Mouse (Mus musculus) lung, postnatal 0 days (tissue): ENCODE data around the gene Slc37a1. TPM values are rescaled to one million over a fixed set of nuclear protein-coding genes. Genes with fewer than 3 reads are reported as not detected.

Experiments
- ATAC-seq: fragments of 200-750 bp; cut with Nextera tagmentation; 2 replicates; pipeline ENCODE4 v1.8.0; 2017; ENCODE audit warnings: moderate library complexity
- DNase-seq: peaks from one replicate; pipeline ENCODE4 v3.0.0-alpha.2; 2016; ENCODE audit warnings: low spot score
- H3K27ac ChIP-seq: fragments of 300-500 bp; sonication (generic); 2 replicates; pipeline ENCODE4 v1.5.1; 2014; ENCODE audit warnings: antibody characterized with exemption, mild to moderate bottlenecking, low read length, mixed read lengths
- H3K27me3 ChIP-seq: fragments of 300-500 bp; sonication (generic); replicated peaks from 2 replicates; pipeline ENCODE4 v1.6.1; 2014; ENCODE audit warnings: low read length, mixed read lengths; ENCODE audit not compliant: insufficient read depth
- H3K36me3 ChIP-seq: fragments of 300-500 bp; sonication (generic); 2 replicates; pipeline ENCODE4 v1.6.1; 2014; ENCODE audit warnings: low read length, mixed read lengths; ENCODE audit not compliant: insufficient read depth
- H3K4me1 ChIP-seq: fragments of 300-500 bp; sonication (generic); 2 replicates; pipeline ENCODE4 v1.6.1; 2014; ENCODE audit warnings: antibody characterized with exemption, low read depth, low read length, mixed read lengths; ENCODE audit not compliant: insufficient read depth
- H3K4me2 ChIP-seq: fragments of 300-500 bp; sonication (generic); replicated peaks from 2 replicates; pipeline ENCODE4 v1.6.1; 2014; ENCODE audit warnings: low read depth, mild to moderate bottlenecking, low read length, moderate library complexity, mixed read lengths
- H3K4me3 ChIP-seq: fragments of 300-500 bp; sonication (generic); 2 replicates; pipeline ENCODE4 v1.5.1; 2014; ENCODE audit warnings: low read depth, low read length
- H3K9ac ChIP-seq: fragments of 300-500 bp; sonication (generic); replicated peaks from 2 replicates; pipeline ENCODE4 v1.6.1; 2014; ENCODE audit warnings: low read depth, mild to moderate bottlenecking
- H3K9me3 ChIP-seq: fragments of 300-500 bp; sonication (generic); 2 replicates; pipeline ENCODE4 v1.6.1; 2016; ENCODE audit warnings: low read length, mixed read lengths
- CTCF ChIP-seq: IDR thresholded peaks from 2 replicates; pipeline ENCODE4 v1.5.1; 2016; ENCODE audit warnings: antibody characterized with exemption, mild to moderate bottlenecking
- EP300 ChIP-seq: IDR thresholded peaks from 2 replicates; pipeline ENCODE4 v1.6.1; 2016; ENCODE audit warnings: antibody characterized with exemption, mild to moderate bottlenecking, control low read depth
- WGBS: fragments of 180-500 bp; shearing (Covaris S2); extraction: QIAGEN DNeasy Blood & Tissue Kit; methylation state at CpG from one replicate; pipeline ENCODE4 v1.1.7; 2014; 5-methylcytosine and 5-hydroxymethylcytosine counted together
- polyA plus RNA-seq: library from polyadenylated mRNA; unstranded; fragments of >200 nt; fragmentation: Nextera tagmentation; extraction: Ambion mirVana; gene quantifications from 2 replicates; pipeline ENCODE4 v1.2.1, GENCODE M21; 2015

The Slc37a1 gene
- polyA plus RNA-seq, 1 experiment from 2014 or later: 33.9 TPM

- H3K9me3 ChIP-seq: no peaks in the 10 kb centered on the region
- WGBS: 72% methylated on average over 6 of the region's 6 CpGs
- H3K36me3 ChIP-seq: no peaks in the 10 kb centered on the region
- TF ChIP-seq CTCF (no peak), EP300 (no peak)
- H3K27ac ChIP-seq: no peak overlapping the region
- no peak overlapping the region for H3K9ac ChIP-seq
- H3K4me3 ChIP-seq: no peak overlapping the region
- DNase-seq (no peak), ATAC-seq (no peak)
- H3K4me1 ChIP-seq: no peaks in the 10 kb centered on the region
- H3K27me3 ChIP-seq: no peaks in the 10 kb centered on the region
- no peak overlapping the region for H3K4me2 ChIP-seq
These were observed 25.2 kb upstream of the Slc37a1 start for GRCm38 (mm10) chr17:31261352-31261751.

GRCm38 (mm10) chr17:31262715-31263114 is 23.9 kb upstream of the Slc37a1 start:
- TF ChIP-seq EP300 (no peak), CTCF (no peak)
- ATAC-seq (no peak), DNase-seq (no peak)
- Histone ChIP-seq H3K27me3 (no peaks in the 10 kb centered on the region), H3K36me3 (no peaks in the 10 kb centered on the region), H3K9ac (no peak overlapping the region), H3K27ac (no peak overlapping the region), H3K9me3 (no peaks in the 10 kb centered on the region), H3K4me3 (no peak overlapping the region), H3K4me1 (no peaks in the 10 kb centered on the region), H3K4me2 (no peak overlapping the region)
- 57% methylated on average over 5 of the region's 5 CpGs for WGBS

- TF ChIP-seq CTCF (no peak), EP300 (no peak)
These were observed 22.8 kb upstream of the Slc37a1 start for GRCm38 (mm10) chr17:31263770-31264169.

GRCm38 (mm10) chr17:31264372-31264771 is 22.2 kb upstream of the Slc37a1 start:
- no peak overlapping the region for H3K4me2 ChIP-seq
- H3K36me3 ChIP-seq: no peaks in the 10 kb centered on the region
- WGBS: 50% methylated on average over 6 of the region's 6 CpGs
- H3K27ac ChIP-seq: no peak overlapping the region
- H3K4me1 ChIP-seq: no peaks in the 10 kb centered on the region
- ATAC-seq (no peak), DNase-seq (no peak)
- H3K27me3 ChIP-seq: no peaks in the 10 kb centered on the region
- TF ChIP-seq CTCF (no peak), EP300 (no peak)
- no peaks in the 10 kb centered on the region for H3K9me3 ChIP-seq
- H3K9ac ChIP-seq: no peak overlapping the region
- no peak overlapping the region for H3K4me3 ChIP-seq

More at GRCm38 (mm10) chr17:31263770-31264169, 22.8 kb upstream of the Slc37a1 start:
- DNase-seq (no peak), ATAC-seq (no peak)
- H3K27me3 ChIP-seq: no peaks in the 10 kb centered on the region
- no peak overlapping the region for H3K4me2 ChIP-seq
- no peaks in the 10 kb centered on the region for H3K36me3 ChIP-seq
- no peak overlapping the region for H3K27ac ChIP-seq
- H3K4me1 ChIP-seq: no peaks in the 10 kb centered on the region
- 95% methylated on average over 5 of the region's 5 CpGs for WGBS
- no peak overlapping the region for H3K9ac ChIP-seq
- no peaks in the 10 kb centered on the region for H3K9me3 ChIP-seq
- no peak overlapping the region for H3K4me3 ChIP-seq

- H3K4me1 ChIP-seq: no peaks in the 10 kb centered on the region
- ATAC-seq: no peak
- TF ChIP-seq CTCF: no peak
- TF ChIP-seq EP300: no peak
- no peak overlapping the region for H3K4me2 ChIP-seq
- H3K9me3 ChIP-seq: no peaks in the 10 kb centered on the region
- no peaks in the 10 kb centered on the region for H3K27me3 ChIP-seq
- 7% methylated on average over 3 of the region's 3 CpGs for WGBS
- no peaks in the 10 kb centered on the region for H3K36me3 ChIP-seq
- H3K4me3 ChIP-seq: no peak overlapping the region
- DNase-seq: peak; percentile 30
- H3K27ac ChIP-seq: no peak overlapping the region
- no peak overlapping the region for H3K9ac ChIP-seq
These were observed 21.4 kb upstream of the Slc37a1 start for GRCm38 (mm10) chr17:31265171-31265572.

DNA sequence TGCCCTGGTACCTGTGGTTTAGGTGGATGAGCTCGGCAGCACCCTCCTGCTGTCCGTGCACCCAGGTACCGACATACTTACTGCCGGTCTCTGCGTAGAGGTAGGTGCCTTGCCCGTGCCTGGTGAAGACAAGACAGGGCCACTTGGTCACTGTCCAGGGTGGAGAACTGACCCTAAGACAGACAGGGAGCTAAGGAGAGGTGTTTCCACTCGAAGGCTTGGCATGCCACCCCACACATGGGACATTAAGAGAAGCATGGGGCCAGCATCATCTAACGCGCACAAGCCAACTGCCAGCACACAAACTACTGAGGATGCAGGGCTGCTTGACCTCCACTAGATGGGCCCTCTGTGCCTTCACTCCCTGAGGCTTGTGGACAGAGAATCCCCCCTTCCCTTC is 20.8 kb upstream of the Slc37a1 start:
- no peak overlapping the region for H3K4me2 ChIP-seq
- no peaks in the 10 kb centered on the region for H3K4me1 ChIP-seq
- no peak overlapping the region for H3K4me3 ChIP-seq
- 88% methylated on average over 9 of the region's 9 CpGs for WGBS
- no peak for TF ChIP-seq CTCF
- TF ChIP-seq EP300: no peak
- H3K27me3 ChIP-seq: no peaks in the 10 kb centered on the region
- ATAC-seq (no peak), DNase-seq (no peak)
- H3K9me3 ChIP-seq: no peaks in the 10 kb centered on the region
- H3K9ac ChIP-seq: no peak overlapping the region
- H3K27ac ChIP-seq: no peak overlapping the region
- no peaks in the 10 kb centered on the region for H3K36me3 ChIP-seq

- TF ChIP-seq EP300 (no peak), CTCF (no peak)
- ATAC-seq (no peak), DNase-seq (no peak)
- no peaks in the 10 kb centered on the region for H3K4me1 ChIP-seq
- H3K36me3 ChIP-seq: no peaks in the 10 kb centered on the region
- no peaks in the 10 kb centered on the region for H3K27me3 ChIP-seq
- 73% methylated on average over 7 of the region's 7 CpGs for WGBS
- no peak overlapping the region for H3K27ac ChIP-seq
- no peak overlapping the region for H3K9ac ChIP-seq
- no peak overlapping the region for H3K4me3 ChIP-seq
- no peak overlapping the region for H3K4me2 ChIP-seq
- no peaks in the 10 kb centered on the region for H3K9me3 ChIP-seq
These were observed 20.2 kb upstream of the Slc37a1 start for GRCm38 (mm10) chr17:31266321-31266950.
